In the genomic region with DNA sequence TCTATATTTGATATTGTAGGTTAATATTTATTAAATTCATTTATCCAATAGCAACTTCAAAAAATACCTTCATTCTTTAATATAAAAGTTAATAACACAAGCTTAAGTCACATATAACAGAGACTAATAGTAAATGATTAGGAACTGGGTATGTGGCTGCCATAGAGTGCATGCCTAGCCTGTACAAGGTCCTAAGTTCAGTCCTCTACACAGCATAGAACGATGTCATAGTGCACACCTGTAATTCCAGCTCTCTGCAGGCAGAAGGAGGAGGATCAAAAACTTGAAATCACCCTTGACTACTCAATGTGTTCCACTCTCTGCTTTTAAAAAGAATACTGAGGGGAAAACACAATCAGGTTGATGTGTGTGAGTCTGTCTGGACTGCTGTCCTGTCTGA, we compare ENCODE assay signal across 26 mouse cellular contexts. TPM values are rescaled to one million over a fixed set of nuclear protein-coding genes. Genes with fewer than 3 reads are reported as not detected.
"Had no signal": no experiment of that assay in that cellular context is flagged by ENCODE, and none has a peak within 500 bp of the region (broad histone marks: within the 10 kb centered on the region; RNA-seq: fewer than 3 reads in every experiment).

No protein-coding gene starts in this region.

- H3K4me2 ChIP-seq: heart, embryonic 11.5 days; heart, embryonic 13.5 days; heart, embryonic 15.5 days; hindbrain, embryonic 13.5 days; hindbrain, embryonic 15.5 days; limb, embryonic 13.5 days; limb, embryonic 15.5 days; liver, embryonic 12.5 days had no signal

- H3K9me3 ChIP-seq: heart, embryonic 13.5 days; heart, embryonic 15.5 days; hindbrain, embryonic 13.5 days; hindbrain, embryonic 15.5 days; limb, embryonic 13.5 days; limb, embryonic 15.5 days; liver, embryonic 12.5 days had no signal

- H3K27me3 ChIP-seq: heart, embryonic 13.5 days; heart, embryonic 15.5 days; hindbrain, embryonic 13.5 days; hindbrain, embryonic 15.5 days; limb, embryonic 13.5 days; limb, embryonic 15.5 days; liver, embryonic 12.5 days had no signal

- DNase-seq: gastrocnemius, postnatal 14 days; gastrocnemius, postnatal 36 days; heart, adult 11 months; heart, adult 2 months; heart, postnatal 14 days; heart, postnatal 36 days; kidney, adult 18-20 months; kidney, adult 8-10 months; kidney, postnatal 10 days; kidney, postnatal 25 days; kidney, postnatal 4 days; left cerebral cortex, postnatal 4 days had no signal

- H3K27ac ChIP-seq: heart, adult 2 months; heart, embryonic 13.5 days; heart, embryonic 15.5 days; hindbrain, embryonic 13.5 days; hindbrain, embryonic 15.5 days; hindbrain, postnatal 0 days; layer of hippocampus, adult 2 months; limb, embryonic 13.5 days; limb, embryonic 15.5 days; liver, embryonic 12.5 days; liver, embryonic 14.5 days had no signal

- H3K36me3 ChIP-seq: heart, embryonic 13.5 days; heart, embryonic 15.5 days; hindbrain, embryonic 13.5 days; hindbrain, embryonic 15.5 days; limb, embryonic 13.5 days; limb, embryonic 15.5 days; liver, embryonic 12.5 days had no signal

- ATAC-seq: hindbrain, postnatal 0 days; liver, embryonic 12.5 days had no signal

- H3K4me1 ChIP-seq: heart, embryonic 15.5 days; hindbrain, embryonic 13.5 days; hindbrain, embryonic 15.5 days; limb, embryonic 15.5 days had no signal

- H3K4me3 ChIP-seq: heart, adult 2 months; heart, embryonic 13.5 days; heart, embryonic 15.5 days; hindbrain, embryonic 13.5 days; hindbrain, embryonic 15.5 days; layer of hippocampus, adult 2 months; limb, embryonic 13.5 days; limb, embryonic 15.5 days; liver, embryonic 12.5 days had no signal

- H3K9ac ChIP-seq: heart, embryonic 13.5 days; heart, embryonic 15.5 days; hindbrain, embryonic 13.5 days; hindbrain, embryonic 15.5 days; limb, embryonic 13.5 days; limb, embryonic 15.5 days; liver, embryonic 12.5 days; liver, embryonic 14.5 days had no signal

RNA-seq across cellular contexts. Expression of a gene that starts 57.6 kb away (rescaled TPM):
- polyA plus RNA-seq: heart, postnatal 0 days; hindbrain, embryonic 11.5 days; hindbrain, embryonic 13.5 days; limb, embryonic 11.5 days; liver, embryonic 12.5 days had no signal
